Mouse (Mus musculus) small intestine, adult 2 months (tissue): ENCODE measurements around the gene Cyp1a1. TPM values are rescaled to one million over a fixed set of nuclear protein-coding genes. Genes with fewer than 3 reads are reported as not detected.
A peak's percentile ranks its signal among the peaks of the same experiment; 100 is the strongest.

Source experiments
- H3K27ac ChIP-seq: fragments of 200-500 bp; 2 replicates; pipeline ENCODE4 v1.5.1; 2012; ENCODE audit warnings: low read depth, low read length, control low read depth, inconsistent platforms; ENCODE audit not compliant: insufficient read depth
- H3K27me3 ChIP-seq: fragments of 200-500 bp; 2 replicates; pipeline ENCODE4 v1.6.1; 2012; ENCODE audit warnings: mild to moderate bottlenecking, moderate library complexity, low read length, inconsistent platforms; ENCODE audit not compliant: control insufficient read depth, insufficient read depth
- H3K36me3 ChIP-seq: fragments of 200-500 bp; 2 replicates; pipeline ENCODE4 v1.6.1; 2012; ENCODE audit warnings: mild to moderate bottlenecking, low read length, control low read depth, inconsistent platforms; ENCODE audit not compliant: control insufficient read depth, insufficient read depth
- H3K4me1 ChIP-seq: fragments of 200-500 bp; 2 replicates; pipeline ENCODE4 v1.6.1; 2012; ENCODE audit warnings: low read length, inconsistent platforms, mixed read lengths; ENCODE audit not compliant: control insufficient read depth, insufficient read depth, insufficient read length
- H3K4me3 ChIP-seq: fragments of 200-500 bp; 2 replicates; pipeline ENCODE4 v1.5.1; 2012; ENCODE audit warnings: low read depth, mild to moderate bottlenecking, control low read depth, inconsistent platforms, low read length, moderate library complexity
- CTCF ChIP-seq: fragments of 200-500 bp; IDR thresholded peaks from 2 replicates; pipeline ENCODE4 v1.5.1; 2012; ENCODE audit warnings: low read depth, mild to moderate bottlenecking, control low read depth, inconsistent platforms, low read length, moderate library complexity, mixed read lengths; ENCODE audit not compliant: insufficient replicate concordance, insufficient read length; ENCODE audit errors: extremely low read depth
- POLR2A ChIP-seq: fragments of 200-500 bp; IDR thresholded peaks from 2 replicates; pipeline ENCODE4 v1.6.1; 2012; ENCODE audit warnings: low read depth, mild to moderate bottlenecking, control low read depth, inconsistent platforms, low read length, moderate library complexity
- WGBS: fragments of 180-500 bp; shearing (Covaris S2); methylation state at CpG from one replicate; pipeline ENCODE4 v1.1.7; 2018; 5-methylcytosine and 5-hydroxymethylcytosine counted together
- polyA plus RNA-seq: library from polyadenylated mRNA; depleted of rRNA; stranded (reverse); fragments of >200 nt; gene quantifications from 2 replicates; pipeline ENCODE4 v1.2.3, GENCODE M21; 2012; rRNA removed

The Cyp1a1 gene
- polyA plus RNA-seq, 1 experiment: 0.79 TPM

- WGBS: 58% methylated on average over 3 of the region's 3 CpGs
- Histone ChIP-seq H3K27ac (no peak overlapping the region), H3K4me1 (peaks cover 14% of the 10 kb centered on the region; the same call in 1 of the 2 replicates), H3K4me3 (no peak overlapping the region), H3K27me3 (no peaks in the 10 kb centered on the region), H3K36me3 (peaks cover 68% of the 10 kb centered on the region)
- peak; percentile 23; the same call in 1 of the 2 replicates for TF ChIP-seq CTCF
- TF ChIP-seq POLR2A: no peak
Measured at GRCm38 (mm10) chr9:57744462-57745091, 56.8 kb downstream of the Cyp1a1 start.

- TF ChIP-seq POLR2A (no peak), CTCF (no peak)
- Histone ChIP-seq H3K36me3 (peaks cover 75% of the 10 kb centered on the region), H3K4me3 (no peak overlapping the region), H3K27ac (no peak overlapping the region), H3K27me3 (no peaks in the 10 kb centered on the region), H3K4me1 (peaks cover 14% of the 10 kb centered on the region; the same call in 1 of the 2 replicates)
- 74% methylated on average over 1 of the region's 1 CpGs for WGBS
Measured at GRCm38 (mm10) chr9:57747067-57747466, 59.3 kb downstream of the Cyp1a1 start.

GRCm38 (mm10) chr9:57748137-57748536, 60.4 kb downstream of the Cyp1a1 start:
- 76% methylated on average over 6 of the region's 6 CpGs for WGBS
- TF ChIP-seq POLR2A (no peak), CTCF (no peak)
- no peak overlapping the region for H3K4me3 ChIP-seq
- H3K36me3 ChIP-seq: peaks cover 82% of the 10 kb centered on the region
- H3K27me3 ChIP-seq: no peaks in the 10 kb centered on the region
- H3K27ac ChIP-seq: peak overlapping the region; percentile 55; the same call in 1 of the 2 replicates
- peaks cover 14% of the 10 kb centered on the region; the same call in 1 of the 2 replicates for H3K4me1 ChIP-seq

GRCm38 (mm10) chr9:57748831-57749230, 61.1 kb downstream of the Cyp1a1 start:
- H3K27ac ChIP-seq: peak overlapping the region; percentile 55
- peaks cover 86% of the 10 kb centered on the region for H3K36me3 ChIP-seq
- no peaks in the 10 kb centered on the region for H3K27me3 ChIP-seq
- no peak overlapping the region for H3K4me3 ChIP-seq
- no peak for TF ChIP-seq POLR2A
- TF ChIP-seq CTCF: no peak
- WGBS: 13% methylated on average over 1 of the region's 1 CpGs
- peaks cover 14% of the 10 kb centered on the region; the same call in 1 of the 2 replicates for H3K4me1 ChIP-seq

- TF ChIP-seq CTCF (no peak), POLR2A (no peak)
- no peak overlapping the region for H3K27ac ChIP-seq
- H3K27me3 ChIP-seq: no peaks in the 10 kb centered on the region
- peaks cover 94% of the 10 kb centered on the region for H3K36me3 ChIP-seq
- peaks cover 14% of the 10 kb centered on the region; the same call in 1 of the 2 replicates for H3K4me1 ChIP-seq
- H3K4me3 ChIP-seq: no peak overlapping the region
- 84% methylated on average over 7 of the region's 7 CpGs for WGBS
Measured at GRCm38 (mm10) chr9:57750901-57751300, 63.2 kb downstream of the Cyp1a1 start.

Other genes starting within 250 kb of the Cyp1a1 start
- 10.3 and 14.2 TPM in 2 replicates for gene Ppcdc, start 247.8 kb upstream of the Cyp1a1 start, polyA plus RNA-seq
- 104 and 119 TPM in 2 replicates for gene Scamp5, start 219.9 kb upstream of the Cyp1a1 start, polyA plus RNA-seq
- 1.2 and 10.5 TPM in 2 replicates for gene Rpp25, start 183.9 kb upstream of the Cyp1a1 start, polyA plus RNA-seq
- gene Cox5a, start 166.7 kb upstream of the Cyp1a1 start, polyA plus RNA-seq: 952 and 1,569 TPM in 2 replicates
- 6.0 and 8.2 TPM in 2 replicates for gene Fam219b, start 150.4 kb upstream of the Cyp1a1 start, polyA plus RNA-seq
- gene Mpi, start 135.2 kb upstream of the Cyp1a1 start, polyA plus RNA-seq: 51.8 and 117 TPM in 2 replicates
- gene Scamp2, start 127.0 kb upstream of the Cyp1a1 start, polyA plus RNA-seq: 89.7 and 207 TPM in 2 replicates
- 8.7 and 14.0 TPM in 2 replicates for gene Ulk3, start 98.5 kb upstream of the Cyp1a1 start, polyA plus RNA-seq
- gene Cplx3, start 81.6 kb upstream of the Cyp1a1 start, polyA plus RNA-seq: not detected in 2 replicates
- 0.08 TPM in 1 of 2 replicates, not detected in the other for gene Lman1l, start 67.2 kb upstream of the Cyp1a1 start, polyA plus RNA-seq
- 52.1 and 95.9 TPM in 2 replicates for gene Csk, start 34.3 kb upstream of the Cyp1a1 start, polyA plus RNA-seq
- not detected in 2 replicates for gene Cyp1a2, start 4.2 kb upstream of the Cyp1a1 start, polyA plus RNA-seq
- 3.7 and 8.0 TPM in 2 replicates for gene Edc3, start 20.6 kb downstream of the Cyp1a1 start, polyA plus RNA-seq
- gene Clk3, start 77.9 kb downstream of the Cyp1a1 start, polyA plus RNA-seq: 30.7 and 66.1 TPM in 2 replicates
- gene Arid3b, start 148.9 kb downstream of the Cyp1a1 start, polyA plus RNA-seq: 5.8 and 13.6 TPM in 2 replicates
- gene Ubl7, start 223.1 kb downstream of the Cyp1a1 start, polyA plus RNA-seq: 62.4 and 146 TPM in 2 replicates